Mouse (Mus musculus) gastrocnemius, adult 2 months (tissue): ENCODE results near the gene Fyco1. TPM values are rescaled to one million over a fixed set of nuclear protein-coding genes. Genes with fewer than 3 reads are reported as not detected.
A peak's percentile ranks its signal among the peaks of the same experiment; 100 is the strongest.

ENCODE experiments used
- DNase-seq: peaks from one replicate; pipeline ENCODE4 v3.0.0; 2022
- H3K27ac ChIP-seq: fragments of 200-600 bp; 2 replicates; pipeline ENCODE4 v1.8.1; 2022; ENCODE audit warnings: mild to moderate bottlenecking
- H3K4me3 ChIP-seq: fragments of 200-600 bp; 2 replicates; pipeline ENCODE4 v1.8.1; 2022; ENCODE audit warnings: mild to moderate bottlenecking, moderate library complexity
- CTCF ChIP-seq: fragments of 200-600 bp; IDR thresholded peaks from 2 replicates; pipeline ENCODE4 v1.8.1; 2022; ENCODE audit warnings: antibody characterized with exemption, mild to moderate bottlenecking, moderate library complexity
- intact Hi-C: fragments of 180-260 bp; cut with DNase I; formaldehyde crosslinking; loops from one replicate; pipeline ENCODE4 v1.15.1; 2025
- long read RNA-seq, 2 experiments: library from polyadenylated mRNA; stranded (forward); transcript quantifications; one replicate each; pipeline ENCODE4 v2.0.0; 2021
- total RNA-seq, 2 experiments: library from RNA; stranded (reverse); gene quantifications; 2 replicates each; pipeline ENCODE4 v1.2.3; 2021

Gene Fyco1
- 100 to 1,000 TPM; 160 to 205 TPM for total RNA-seq
- long read RNA-seq, experiment 1, full-length matches to known transcripts = 45 of 94 reads
- long read RNA-seq, experiment 1, partial matches to known transcripts = 10 of 94 reads
- long read RNA-seq, experiment 1, other reads (novel, unspliced or antisense) = 39 of 94 reads
- long read RNA-seq, experiment 2, full-length matches to known transcripts = 41 of 94 reads
- long read RNA-seq, experiment 2, partial matches to known transcripts = 17 of 94 reads
- long read RNA-seq, experiment 2, other reads (novel, unspliced or antisense) = 36 of 94 reads

DNA sequence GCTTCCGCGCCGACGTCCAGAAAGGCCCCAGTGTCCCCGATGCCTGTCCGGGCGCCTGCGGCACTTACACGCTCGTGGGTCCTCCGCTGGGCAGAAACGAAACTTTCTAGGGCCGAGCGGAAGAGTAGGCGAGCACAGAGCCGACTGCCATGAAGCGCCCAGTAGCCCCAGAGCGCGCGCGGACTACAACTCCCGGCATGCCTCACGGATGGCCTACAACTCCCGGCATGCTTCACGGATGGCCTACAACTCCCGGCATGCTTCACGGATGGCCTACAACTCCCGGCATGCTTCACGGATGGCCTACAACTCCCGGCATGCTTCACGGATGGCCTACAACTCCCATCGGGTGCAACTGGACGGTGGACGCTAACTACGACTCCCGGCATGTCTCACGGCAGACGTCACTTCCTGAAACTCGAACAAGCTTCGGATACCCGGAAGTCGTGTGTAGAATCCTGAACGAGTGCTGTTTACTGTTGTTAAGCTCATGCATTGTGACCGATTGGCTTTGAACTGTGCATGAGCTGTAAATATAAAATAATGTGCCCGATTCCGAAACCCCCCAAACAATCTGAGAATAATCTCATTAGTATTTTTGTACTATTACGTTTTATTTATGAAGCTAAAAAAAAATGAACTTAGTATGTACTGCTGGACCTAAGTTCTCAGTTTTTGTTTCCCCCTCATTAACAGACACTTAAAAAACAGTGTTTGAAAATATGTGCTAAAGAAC lies at the start of gene Fyco1:
Gene Fyco1, minus strand, starts transcription at position 187 of the 736 bp plus-strand sequence.
- no peak for TF ChIP-seq CTCF
- DNase-seq = peak; percentile 96
- intact Hi-C loops = no loop called here
- Histone ChIP-seq H3K27ac (peak within 1 kb of the TSS; percentile 95), H3K4me3 (peak within 1 kb of the TSS; percentile 98)

- H3K27ac ChIP-seq = no peak overlapping the region
- no peak for DNase-seq
- H3K4me3 ChIP-seq = no peak overlapping the region
- intact Hi-C loops = no loop called here
- TF ChIP-seq CTCF = no peak
Measured at GRCm38 (mm10) chr9:123872049-123872448, 20.4 kb upstream of the Fyco1 start.

- DNase-seq = no peak
- intact Hi-C loops = no loop called here
- no peak for TF ChIP-seq CTCF
- Histone ChIP-seq H3K4me3 (no peak overlapping the region), H3K27ac (no peak overlapping the region)
Measured at GRCm38 (mm10) chr9:123869167-123869784, 17.6 kb upstream of the Fyco1 start.

- intact Hi-C loops = no loop called here
- DNase-seq = no peak
- no peak overlapping the region for H3K4me3 ChIP-seq
- no peak overlapping the region for H3K27ac ChIP-seq
- TF ChIP-seq CTCF = no peak
Measured at GRCm38 (mm10) chr9:123863641-123864040, 11.9 kb upstream of the Fyco1 start.

DNA sequence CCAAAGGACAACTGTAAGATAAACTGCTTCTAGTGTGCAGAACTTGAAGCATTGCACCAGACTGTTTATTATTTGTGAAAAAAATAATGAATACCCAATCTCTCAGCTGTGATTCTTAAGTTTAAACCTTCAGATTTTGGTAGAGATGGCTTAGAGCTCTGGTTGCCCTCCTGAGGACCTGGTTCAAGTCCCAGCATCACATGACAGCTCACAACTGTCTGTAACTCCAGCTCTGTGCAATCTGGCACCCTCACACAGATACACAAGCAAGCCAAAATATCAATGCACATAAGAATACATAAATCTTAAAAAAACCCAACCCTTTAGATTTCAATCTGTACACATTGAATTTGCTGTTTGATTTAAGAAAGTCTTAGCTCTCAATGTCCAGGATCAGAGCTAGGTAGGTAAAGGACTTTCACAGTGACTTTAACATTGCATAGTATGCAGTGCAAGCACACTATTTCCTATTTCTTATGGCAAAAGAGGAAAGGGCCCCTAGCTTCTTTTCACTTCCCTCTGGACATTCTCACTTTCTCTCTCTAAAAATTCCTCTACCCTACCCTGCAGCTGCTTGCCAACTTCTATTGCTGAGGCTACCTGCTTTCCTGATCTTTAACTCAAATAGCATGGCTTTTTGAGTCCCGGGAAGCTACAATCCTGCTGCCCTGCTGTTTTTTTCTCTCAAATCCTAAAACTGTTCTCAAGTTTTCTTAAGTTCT lies 11.4 kb upstream of the Fyco1 start:
- DNase-seq = no peak
- no peak for TF ChIP-seq CTCF
- no peak overlapping the region for H3K27ac ChIP-seq
- intact Hi-C loops = no loop called here
- no peak overlapping the region for H3K4me3 ChIP-seq

DNA sequence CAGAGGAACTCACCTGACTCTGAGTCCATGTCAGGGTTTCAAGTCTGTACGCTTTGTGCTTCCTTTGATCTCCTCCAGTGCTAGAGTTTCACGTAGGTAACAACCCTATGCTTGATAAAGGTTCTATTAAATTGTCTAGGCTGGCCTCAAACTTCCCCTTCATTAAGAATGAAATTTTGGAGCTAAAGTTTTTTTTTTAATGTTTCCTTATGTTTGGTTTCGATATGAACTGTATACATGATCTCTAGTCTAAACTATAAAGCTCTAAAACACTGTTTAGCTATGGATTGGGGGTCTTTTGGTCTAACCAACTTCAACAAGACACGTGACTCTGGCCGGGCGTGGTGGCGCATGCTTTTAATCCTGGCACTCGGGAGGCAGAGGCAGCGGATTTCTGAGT lies 10.2 kb upstream of the Fyco1 start, which contains the start of gene Xcr1:
Gene Xcr1, minus strand, starts transcription at position 101 of the 400 bp plus-strand sequence.
- no peak for TF ChIP-seq CTCF
- DNase-seq = no peak
- no peak within 1 kb of the TSS for H3K27ac ChIP-seq
- H3K4me3 ChIP-seq = no peak within 1 kb of the TSS
- intact Hi-C loops = no loop called here

- no peak for TF ChIP-seq CTCF
- intact Hi-C loops = no loop called here
- Histone ChIP-seq H3K27ac (no peak overlapping the region), H3K4me3 (no peak overlapping the region)
- no peak for DNase-seq
Measured at GRCm38 (mm10) chr9:123856836-123857235, 5.1 kb upstream of the Fyco1 start.

GRCm38 (mm10) chr9:123852449-123853390 lies 1.0 kb upstream of the Fyco1 start:
- TF ChIP-seq CTCF = no peak
- H3K27ac ChIP-seq = peak overlapping the region; percentile 85

GRCm38 (mm10) chr9:123851062-123851712 lies 512 bp downstream of the Fyco1 start:
- intact Hi-C loops = no loop called here
- peak overlapping the region; percentile 95 for H3K27ac ChIP-seq
- no peak for TF ChIP-seq CTCF
- peak overlapping the region; percentile 98 for H3K4me3 ChIP-seq
- DNase-seq = peak; percentile 80

More at GRCm38 (mm10) chr9:123852449-123853390, 1.0 kb upstream of the Fyco1 start:
- intact Hi-C loops = no loop called here
- DNase-seq = no peak
- H3K4me3 ChIP-seq = peak overlapping the region; percentile 98

DNA sequence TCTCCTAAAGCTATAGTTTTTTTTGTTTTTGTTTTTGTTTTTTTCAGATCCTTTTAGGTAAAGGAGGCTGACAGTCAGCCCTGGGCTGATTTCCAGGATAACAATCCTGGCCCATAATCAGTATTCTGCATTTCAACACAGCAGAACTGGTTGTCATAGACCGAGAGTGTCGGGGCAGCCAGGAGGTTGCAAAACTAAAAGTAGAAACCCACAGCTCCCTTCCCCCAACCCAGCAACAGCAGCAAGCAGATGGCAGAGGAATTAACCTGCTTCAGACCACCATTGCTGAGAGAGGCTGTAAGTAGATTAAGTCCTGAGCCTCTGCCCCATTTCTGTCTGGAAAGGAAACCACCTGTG lies 1.0 kb downstream of the Fyco1 start:
- H3K4me3 ChIP-seq = peak overlapping the region; percentile 98
- intact Hi-C loops = no loop called here
- peak; percentile 63 for DNase-seq
- H3K27ac ChIP-seq = peak overlapping the region; percentile 95
- no peak for TF ChIP-seq CTCF
